Mouse (Mus musculus): ENCODE data around the gene Spaca1.
"Not testable (repeated sequence)": the region's sequence is repeated elsewhere in the genome, so short reads cannot be mapped to it uniquely, and the experiment has no call there.

Gene Spaca1

DNA sequence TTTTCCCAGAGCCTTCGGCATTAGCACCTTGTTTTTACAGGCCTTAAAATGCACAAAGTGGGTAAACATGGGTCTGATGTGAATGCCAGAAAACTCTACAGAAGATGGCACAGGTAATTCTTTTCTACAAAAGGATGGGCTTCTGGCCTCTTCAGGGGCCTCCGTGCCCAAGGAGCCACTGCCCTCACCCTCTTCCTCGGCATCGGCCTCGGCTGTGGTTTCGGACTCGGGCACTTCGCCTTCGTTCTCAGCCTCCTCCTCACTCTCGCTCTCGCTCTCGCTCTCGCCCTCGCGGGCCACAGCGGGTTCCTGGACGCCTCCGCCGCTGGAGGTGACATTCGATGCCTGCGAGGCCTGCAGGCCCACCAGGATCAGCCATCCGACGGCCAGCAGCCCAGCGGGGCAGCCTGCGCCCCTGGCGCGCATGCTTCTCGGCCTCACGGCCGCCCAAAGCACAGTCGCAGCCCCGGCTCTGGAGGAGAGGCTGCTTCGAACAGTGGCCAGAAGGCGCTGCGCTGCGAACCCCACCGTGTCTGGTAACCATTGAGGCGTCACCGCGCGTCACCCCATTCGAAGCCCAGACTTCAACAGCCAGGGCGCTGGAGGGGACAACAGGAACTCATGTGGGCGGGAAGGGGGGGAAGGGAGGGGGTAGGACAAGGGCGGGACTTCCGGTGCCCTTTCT is at the start of gene Spaca1:
TSS of gene Spaca1 (minus strand) at position 621 of the 685 bp plus-strand sequence.
- no peak for DNase-seq (ENCODE audit: low spot score in 2 of 2)

DNA sequence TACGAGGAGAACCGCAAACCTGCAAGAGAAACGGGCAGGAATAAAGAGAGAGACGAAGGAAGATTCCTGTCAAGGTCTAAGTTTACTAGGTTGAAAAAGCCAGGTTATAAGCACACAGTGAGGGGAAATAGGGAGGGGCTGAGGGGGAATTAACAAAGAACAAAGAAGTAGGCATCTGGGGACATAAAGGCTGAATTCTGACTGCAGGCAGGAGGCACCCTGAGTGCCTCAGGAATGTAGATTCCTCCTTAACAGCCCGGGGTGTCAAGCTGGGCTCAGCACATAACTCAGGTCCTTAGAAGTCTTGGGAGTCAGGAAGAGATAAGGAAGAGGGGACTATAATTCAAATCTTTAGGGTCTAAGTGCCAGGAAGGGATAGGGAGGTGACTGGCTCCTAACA is 37.3 kb upstream of the Spaca1 start:
- not testable (repeated sequence) for DNase-seq (ENCODE audit: low spot score in 2 of 2)

- DNase-seq (ENCODE audit: low spot score in 2 of 2), result no peak
Observed at GRCm38 (mm10) chr4:34081064-34081463, 31.1 kb upstream of the Spaca1 start.

GRCm38 (mm10) chr4:34069002-34069401 is 19.0 kb upstream of the Spaca1 start:
- no peak for DNase-seq (ENCODE audit: low spot score in 2 of 2)

- no peak for DNase-seq (ENCODE audit: low spot score in 2 of 2)
Observed at GRCm38 (mm10) chr4:34058320-34058719, 8.3 kb upstream of the Spaca1 start.

DNA sequence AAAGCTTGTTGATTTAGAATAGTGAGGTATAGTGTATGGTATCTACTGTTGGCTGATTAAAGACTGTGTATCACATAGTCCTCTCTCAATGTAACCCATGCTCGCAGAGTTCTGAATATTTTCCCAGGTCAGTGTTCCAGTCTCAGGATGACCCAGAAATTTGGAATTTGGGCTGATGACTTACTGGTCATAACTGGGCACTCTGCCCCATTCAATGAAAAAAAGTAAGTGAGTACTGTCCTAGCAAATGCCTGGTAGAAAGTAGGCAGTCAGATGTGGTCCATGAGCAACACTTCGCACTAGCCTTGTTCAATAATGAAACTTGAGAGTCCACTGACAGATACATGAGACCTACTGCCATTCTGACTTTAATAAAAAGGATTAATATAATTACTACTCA is 23.2 kb downstream of the Spaca1 start:
- DNase-seq (ENCODE audit: low spot score in 2 of 2), result no peak

DNA sequence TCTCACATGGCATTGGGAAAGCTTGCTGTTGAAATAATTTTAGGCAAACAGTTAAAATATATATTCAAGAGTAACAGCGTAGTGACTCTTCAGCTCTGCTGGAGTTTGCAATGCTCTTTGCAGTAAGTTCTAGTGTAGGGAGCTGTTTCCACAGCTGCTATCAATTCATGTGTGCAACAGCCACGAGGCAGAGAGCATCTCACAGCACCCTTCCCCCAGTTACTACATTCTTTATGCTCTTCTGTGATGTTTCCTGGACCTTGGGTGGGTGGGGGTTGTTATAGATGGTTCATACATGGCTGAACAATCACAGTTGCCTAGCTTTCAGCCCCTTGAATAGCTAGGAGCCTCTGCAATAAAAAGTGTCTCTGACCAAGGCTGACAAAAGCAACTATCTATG is 28.5 kb downstream of the Spaca1 start:
- no peak for DNase-seq (ENCODE audit: low spot score in 2 of 2)

DNA sequence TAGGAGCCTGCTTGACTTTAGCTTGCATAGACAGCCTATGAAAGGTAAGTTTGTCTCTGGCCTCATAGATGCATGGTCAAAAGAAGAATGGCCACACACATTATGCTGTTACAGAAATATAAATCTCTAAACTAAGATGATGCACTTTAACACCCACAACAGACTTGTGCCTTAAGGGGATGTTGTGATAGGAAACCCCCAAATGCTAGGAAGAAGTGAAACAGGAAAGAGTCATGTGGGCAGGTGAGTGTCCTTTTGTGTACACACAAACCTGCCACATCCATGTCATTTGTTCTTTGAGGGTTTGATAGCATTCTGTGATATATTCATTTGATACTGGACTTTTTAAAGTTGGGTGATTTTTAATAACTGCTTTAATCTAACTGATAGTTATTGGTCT is 53.6 kb downstream of the Spaca1 start:
- no peak for DNase-seq (ENCODE audit: low spot score in 2 of 2)

DNA sequence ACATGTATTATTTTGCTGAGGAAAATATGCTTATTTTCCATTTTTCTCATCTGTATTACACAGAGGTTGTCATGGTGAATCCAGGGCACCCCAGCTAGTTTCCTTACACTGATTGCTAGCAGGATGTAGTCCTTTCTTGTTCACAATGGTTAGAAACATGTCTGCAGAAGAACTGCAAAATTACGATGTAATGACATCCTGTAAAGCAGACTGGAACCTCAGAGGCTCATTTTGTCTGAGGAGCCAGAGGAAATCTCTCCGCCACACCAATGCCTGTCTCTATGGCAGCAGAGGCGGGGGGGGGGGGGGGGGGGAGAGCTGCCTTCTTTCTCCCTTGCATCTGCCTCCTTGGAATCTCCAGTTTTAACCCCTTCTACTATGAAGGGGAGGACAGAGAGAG is 57.3 kb downstream of the Spaca1 start:
- DNase-seq (ENCODE audit: low spot score in 2 of 2), result no peak

DNA sequence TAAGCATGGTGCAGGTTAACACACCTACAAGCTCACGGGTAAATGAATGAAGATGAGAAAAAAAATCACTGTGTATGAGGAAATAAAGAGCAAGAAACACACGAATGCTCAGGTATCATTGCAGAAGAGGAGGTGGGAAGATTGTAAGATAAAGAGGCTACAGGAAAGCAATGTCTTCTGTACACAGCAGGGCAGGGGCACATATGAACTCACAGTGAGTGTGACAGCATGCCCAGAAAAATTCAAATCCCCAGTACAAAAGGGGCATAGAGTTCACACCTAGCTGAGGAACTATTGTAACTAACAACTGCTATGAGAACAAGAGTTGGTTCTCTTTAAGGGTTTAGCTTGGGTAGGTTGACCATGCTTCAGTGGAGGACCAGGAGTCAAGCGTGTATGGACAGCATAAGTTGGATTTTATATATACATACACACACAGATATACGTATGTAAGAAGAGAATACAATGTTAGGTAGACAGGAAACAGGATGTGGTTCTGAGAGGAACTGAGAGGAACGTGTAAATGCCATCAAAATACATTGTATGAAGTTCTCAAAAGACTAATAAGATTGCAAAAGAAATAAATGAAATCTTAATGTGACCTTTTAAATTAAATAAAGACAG is 61.4 kb downstream of the Spaca1 start:
- no peak for DNase-seq (ENCODE audit: low spot score in 2 of 2)
